Mouse (Mus musculus) heart, embryonic 15.5 days (tissue): ENCODE measurements around the gene Ubr1. TPM values are rescaled to one million over a fixed set of nuclear protein-coding genes. Genes with fewer than 3 reads are reported as not detected.
"Not testable (repeated sequence)": the region's sequence is repeated elsewhere in the genome, so short reads cannot be mapped to it uniquely, and the experiment has no call there.

Experiments
- ATAC-seq: fragments of 200-750 bp; cut with Nextera tagmentation; replicated peaks from 2 replicates; pipeline ENCODE4 v1.8.0; 2017; ENCODE audit warnings: low read depth, moderate TSS enrichment; ENCODE audit not compliant: insufficient number of reproducible peaks, insufficient read depth, low FRiP score
- H3K27ac ChIP-seq: fragments of 300-500 bp; sonication (generic); 2 replicates; pipeline ENCODE4 v1.5.1; 2015; ENCODE audit warnings: mild to moderate bottlenecking, inconsistent platforms
- H3K27me3 ChIP-seq: fragments of 300-500 bp; sonication (generic); 2 replicates; pipeline ENCODE4 v1.6.1; 2015; ENCODE audit warnings: inconsistent platforms
- H3K36me3 ChIP-seq: fragments of 300-500 bp; sonication (generic); 2 replicates; pipeline ENCODE4 v1.6.1; 2015; ENCODE audit warnings: mild to moderate bottlenecking, inconsistent platforms
- H3K4me1 ChIP-seq: fragments of 300-500 bp; sonication (generic); replicated peaks from 2 replicates; pipeline ENCODE4 v1.6.1; 2015; ENCODE audit warnings: inconsistent platforms
- H3K4me2 ChIP-seq: fragments of 300-500 bp; sonication (generic); 2 replicates; pipeline ENCODE4 v1.6.1; 2015; ENCODE audit warnings: inconsistent platforms, mild to moderate bottlenecking, moderate library complexity
- H3K4me3 ChIP-seq: fragments of 300-500 bp; sonication (generic); 2 replicates; pipeline ENCODE4 v1.5.1; 2015; ENCODE audit warnings: mild to moderate bottlenecking, inconsistent platforms
- H3K9ac ChIP-seq: fragments of 300-500 bp; sonication (generic); 2 replicates; pipeline ENCODE4 v1.6.1; 2015; ENCODE audit warnings: mild to moderate bottlenecking, inconsistent platforms
- H3K9me3 ChIP-seq: fragments of 300-500 bp; sonication (generic); replicated peaks from 2 replicates; pipeline ENCODE4 v1.6.1; 2016; ENCODE audit warnings: inconsistent platforms
- WGBS: fragments of 180-500 bp; shearing (Covaris S2); methylation state at CpG from one replicate; pipeline ENCODE4 v1.1.7; 2015; ENCODE audit warnings: mixed read lengths; 5-methylcytosine and 5-hydroxymethylcytosine counted together
- polyA plus RNA-seq: library from polyadenylated mRNA; unstranded; fragments of >200 nt; fragmentation: Nextera tagmentation; extraction: Ambion mirVana; gene quantifications from 2 replicates; pipeline ENCODE4 v1.2.1, GENCODE M21; 2015

The Ubr1 gene
- polyA plus RNA-seq, 1 experiment from 2014 or later: 17.5 TPM

GRCm38 (mm10) chr2:120998863-120999262 is 28.3 kb upstream of the Ubr1 start:
- 79% methylated on average over 8 of the region's 8 CpGs for WGBS
- Histone ChIP-seq H3K9me3 (no peaks in the 10 kb centered on the region), H3K27ac (no peak overlapping the region), H3K4me1 (no peaks in the 10 kb centered on the region), H3K4me2 (no peak overlapping the region), H3K27me3 (no peaks in the 10 kb centered on the region), H3K9ac (no peak overlapping the region), H3K36me3 (no peaks in the 10 kb centered on the region), H3K4me3 (no peak overlapping the region)
- no peak for ATAC-seq

GRCm38 (mm10) chr2:120996607-120997006 is 26.1 kb upstream of the Ubr1 start:
- H3K9me3 ChIP-seq, H3K4me3 ChIP-seq, H3K9ac ChIP-seq, H3K36me3 ChIP-seq, ATAC-seq, H3K27ac ChIP-seq, H3K4me1 ChIP-seq, H3K27me3 ChIP-seq, H3K4me2 ChIP-seq: not testable (repeated sequence)
- 77% methylated on average over 1 of the region's 1 CpGs for WGBS

- WGBS: 72% methylated on average over 4 of the region's 4 CpGs
- H3K9me3 ChIP-seq: no peaks in the 10 kb centered on the region
- H3K27me3 ChIP-seq: no peaks in the 10 kb centered on the region
- H3K4me1 ChIP-seq: no peaks in the 10 kb centered on the region
- no peaks in the 10 kb centered on the region for H3K36me3 ChIP-seq
- no peak for ATAC-seq
- H3K9ac ChIP-seq: no peak overlapping the region
- no peak overlapping the region for H3K4me3 ChIP-seq
- H3K4me2 ChIP-seq: no peak overlapping the region
- H3K27ac ChIP-seq: no peak overlapping the region
These were observed 20.7 kb upstream of the Ubr1 start for GRCm38 (mm10) chr2:120991196-120991595.

- 75% methylated on average over 1 of the region's 1 CpGs for whole genome bisulfite sequencing
- Histone ChIP-seq H3K9ac (no peak overlapping the region), H3K4me3 (no peak overlapping the region), H3K4me1 (no peaks in the 10 kb centered on the region), H3K4me2 (no peak overlapping the region), H3K36me3 (no peaks in the 10 kb centered on the region), H3K27me3 (no peaks in the 10 kb centered on the region), H3K9me3 (no peaks in the 10 kb centered on the region), H3K27ac (no peak overlapping the region)
- no peak for ATAC-seq
These were observed 14.7 kb upstream of the Ubr1 start for GRCm38 (mm10) chr2:120985241-120985640.

GRCm38 (mm10) chr2:120983611-120984010 is 13.1 kb upstream of the Ubr1 start:
- ATAC-seq: no peak
- Histone ChIP-seq H3K4me2 (no peak overlapping the region), H3K4me3 (no peak overlapping the region), H3K27me3 (no peaks in the 10 kb centered on the region), H3K4me1 (no peaks in the 10 kb centered on the region), H3K27ac (no peak overlapping the region), H3K36me3 (no peaks in the 10 kb centered on the region), H3K9me3 (no peaks in the 10 kb centered on the region), H3K9ac (no peak overlapping the region)
- WGBS: 34% methylated on average over 2 of the region's 2 CpGs

- no peak for ATAC-seq
- 39% methylated on average over 2 of the region's 2 CpGs for WGBS
- no peak overlapping the region for H3K9ac ChIP-seq
- H3K27ac ChIP-seq: no peak overlapping the region
- no peak overlapping the region for H3K4me2 ChIP-seq
- H3K36me3 ChIP-seq: no peaks in the 10 kb centered on the region
- no peak overlapping the region for H3K4me3 ChIP-seq
- H3K27me3 ChIP-seq: no peaks in the 10 kb centered on the region
- no peaks in the 10 kb centered on the region for H3K9me3 ChIP-seq
- H3K4me1 ChIP-seq: peaks cover 3% of the 10 kb centered on the region; the same call in 1 of the 2 replicates
These were observed 10.3 kb upstream of the Ubr1 start for GRCm38 (mm10) chr2:120980861-120981260.

- 71% methylated on average over 1 of the region's 1 CpGs for WGBS
- H3K4me2 ChIP-seq: no peak overlapping the region
- H3K36me3 ChIP-seq: no peaks in the 10 kb centered on the region
- peaks cover 3% of the 10 kb centered on the region; the same call in 1 of the 2 replicates for H3K4me1 ChIP-seq
- H3K9ac ChIP-seq: no peak overlapping the region
- no peaks in the 10 kb centered on the region for H3K9me3 ChIP-seq
- no peak overlapping the region for H3K27ac ChIP-seq
- ATAC-seq: no peak
- no peak overlapping the region for H3K4me3 ChIP-seq
- no peaks in the 10 kb centered on the region for H3K27me3 ChIP-seq
These were observed 9.3 kb upstream of the Ubr1 start for GRCm38 (mm10) chr2:120979819-120980218.

GRCm38 (mm10) chr2:120978693-120979037 is 8.2 kb upstream of the Ubr1 start:
- Histone ChIP-seq H3K4me3 (no peak overlapping the region), H3K36me3 (no peaks in the 10 kb centered on the region), H3K27me3 (no peaks in the 10 kb centered on the region), H3K4me1 (peaks cover 3% of the 10 kb centered on the region; the same call in 1 of the 2 replicates), H3K4me2 (no peak overlapping the region), H3K9ac (no peak overlapping the region), H3K27ac (no peak overlapping the region), H3K9me3 (no peaks in the 10 kb centered on the region)
- no peak for ATAC-seq
- WGBS: 50% methylated on average over 2 of the region's 2 CpGs

- H3K9me3 ChIP-seq: no peaks in the 10 kb centered on the region
- peak overlapping the region; percentile 87 for H3K4me3 ChIP-seq
- H3K36me3 ChIP-seq: no peaks in the 10 kb centered on the region
- WGBS: 81% methylated on average over 8 of the region's 8 CpGs
- no peak overlapping the region for H3K27ac ChIP-seq
- H3K4me2 ChIP-seq: peak overlapping the region; percentile 97
- H3K9ac ChIP-seq: peak overlapping the region; percentile 83; the same call in 1 of the 2 replicates
- peaks cover 3% of the 10 kb centered on the region; the same call in 1 of the 2 replicates for H3K4me1 ChIP-seq
- no peaks in the 10 kb centered on the region for H3K27me3 ChIP-seq
- ATAC-seq: no peak
These were observed 7.6 kb upstream of the Ubr1 start for GRCm38 (mm10) chr2:120977926-120978692.

GRCm38 (mm10) chr2:120976990-120977925 is 6.7 kb upstream of the Ubr1 start, which contains the start of gene Tmem62:
TSS of gene Tmem62 (plus strand) at chr2:120977017.
- Histone ChIP-seq H3K4me1 (peaks cover 6% of the 10 kb centered on the region; the same call in 1 of the 2 replicates), H3K27ac (peak within 1 kb of the TSS; percentile 71), H3K4me2 (peak within 1 kb of the TSS; percentile 97), H3K36me3 (no peaks in the 10 kb centered on the region), H3K9ac (peak within 1 kb of the TSS; percentile 83), H3K4me3 (peak within 1 kb of the TSS; percentile 87), H3K27me3 (no peaks in the 10 kb centered on the region), H3K9me3 (no peaks in the 10 kb centered on the region)
- WGBS: 1% methylated on average over 60 of the region's 71 CpGs
- peak; percentile 75 for ATAC-seq

- peaks cover 6% of the 10 kb centered on the region; the same call in 1 of the 2 replicates for H3K4me1 ChIP-seq
These were observed 5.8 kb upstream of the Ubr1 start for GRCm38 (mm10) chr2:120976308-120976707.

More at GRCm38 (mm10) chr2:120976308-120976707, 5.8 kb upstream of the Ubr1 start:
- H3K36me3 ChIP-seq: no peaks in the 10 kb centered on the region
- 0 out of 2 replicates have a peak overlapping the region, but pooled peaks have one; percentile 14 for H3K4me3 ChIP-seq
- H3K27ac ChIP-seq: no peak overlapping the region
- 0 out of 2 replicates have a peak overlapping the region, but pooled peaks have one; percentile 19 for H3K4me2 ChIP-seq
- 57% methylated on average over 4 of the region's 4 CpGs for WGBS
- no peaks in the 10 kb centered on the region for H3K27me3 ChIP-seq
- H3K9me3 ChIP-seq: no peaks in the 10 kb centered on the region
- no peak overlapping the region for H3K9ac ChIP-seq
- no peak for ATAC-seq
